Mouse (Mus musculus): ENCODE results near the gene Gm5475. TPM values are rescaled to one million over a fixed set of nuclear protein-coding genes. Genes with fewer than 3 reads are reported as not detected.

Gm5475 gene
- total and polyA plus RNA-seq, 3 experiments = not detected

- no peak for DNase-seq (ENCODE audit: extremely low read depth)
- Histone ChIP-seq H3K79me2 (replicated peaks; ENCODE audit: control insufficient read depth, extremely low read depth, insufficient read depth, poor library complexity, severe bottlenecking) (no peaks in the 10 kb centered on the region), H3K27me3 (replicated peaks) (no peaks in the 10 kb centered on the region), H3K9me3 (replicated peaks; ENCODE audit: low read length) (no peaks in the 10 kb centered on the region), H3K4me2 (ENCODE audit: insufficient read depth, low read depth, poor library complexity, severe bottlenecking) (no peak overlapping the region), H3K27ac (ENCODE audit: insufficient read depth, low read depth) (no peak overlapping the region), H3K4me3 (replicated peaks in 1 of 3; ENCODE audit: low read depth in 2 of 3, low read length in 2 of 3, poor library complexity in 1 of 3) (no peak overlapping the region), H3K9ac (ENCODE audit: insufficient read depth, low read depth) (no peak overlapping the region), H3K36me3 (replicated peaks in 1 of 2; ENCODE audit: control insufficient read depth in 1 of 2, insufficient read depth in 1 of 2, low read length in 1 of 2) (peaks cover 7 to 42% of the 10 kb centered on the region in 2 experiments), H3K4me1 (ENCODE audit: control insufficient read depth in 1 of 2, insufficient read depth in 2 of 2) (peaks cover 16 to 28% of the 10 kb centered on the region in 2 experiments)
- dilution Hi-C loops (cut with MboI; ENCODE audit: extremely low pct_ligation_motif_present, extremely low pct_unique_long_range_greater_than_20kb, low sequenced_read_pairs) (no loop called here), in situ Hi-C loops (cut with MboI; ENCODE audit: low pct_ligation_motif_present, low pct_unique_long_range_greater_than_20kb, low sequenced_read_pairs) (no loop called here)
- TF ChIP-seq USF1 (IDR thresholded peaks at IDR 0.05; ENCODE audit: low read depth, low read length) (no peak), TCF12 (IDR thresholded peaks at IDR 0.05; ENCODE audit: low read depth, low read length) (no peak), UBTF (IDR thresholded peaks at IDR 0.05; ENCODE audit: low read depth, low read length) (no peak), MXI1 (IDR thresholded peaks at IDR 0.05; ENCODE audit: low read depth, low read length) (no peak), CTCF (conservative IDR thresholded peaks at IDR 0.05 in 1 of 2, IDR thresholded peaks at IDR 0.05 in 1 of 2; ENCODE audit: low read depth in 2 of 2, low read length in 2 of 2) (no peak), USF2 (conservative IDR thresholded peaks at IDR 0.05; ENCODE audit: low read depth, low read length) (no peak), ELF1 (IDR thresholded peaks at IDR 0.05; ENCODE audit: low read depth, low read length) (no peak), HCFC1 (IDR thresholded peaks at IDR 0.05; ENCODE audit: low read depth, low read length) (no peak), MAX (IDR thresholded peaks at IDR 0.05; ENCODE audit: low read length) (no peak), SIN3A (IDR thresholded peaks at IDR 0.05; ENCODE audit: low read length) (no peak), ETS1 (conservative IDR thresholded peaks at IDR 0.05; ENCODE audit: low read depth, low read length) (no peak), EP300 (IDR thresholded peaks at IDR 0.05; ENCODE audit: low read length) (no peak)
Observed at GRCm38 (mm10) chr15:100391599-100391998, 30.3 kb upstream of the Gm5475 start.

DNA sequence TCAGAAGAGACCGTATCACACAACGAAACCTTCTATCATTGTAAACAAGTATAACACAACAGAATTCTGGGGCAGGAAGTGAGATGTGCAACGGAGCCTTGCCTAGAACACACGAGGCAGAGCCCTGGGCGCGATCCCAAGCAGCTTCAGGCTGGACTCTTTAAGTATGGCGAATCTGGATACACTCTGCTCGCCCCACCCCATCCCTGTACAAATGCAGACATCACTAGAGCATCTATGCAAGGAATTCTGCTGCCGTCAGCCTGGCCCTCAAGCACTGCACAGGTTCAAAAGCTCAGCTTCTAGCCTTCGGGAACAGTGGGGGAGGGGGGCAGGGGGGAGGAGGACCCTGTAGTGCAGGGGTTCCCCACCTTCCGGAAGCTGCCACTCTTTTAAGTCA is 28.9 kb upstream of the Gm5475 start:
- no peak overlapping the region for H3K4me3 ChIP-seq (replicated peaks in 1 of 3; ENCODE audit: low read depth in 2 of 3, low read length in 2 of 3, poor library complexity in 1 of 3)
- no peak overlapping the region for H3K4me2 ChIP-seq (ENCODE audit: insufficient read depth, low read depth, poor library complexity, severe bottlenecking)
- H3K36me3 ChIP-seq (replicated peaks in 1 of 2; ENCODE audit: control insufficient read depth in 1 of 2, insufficient read depth in 1 of 2, low read length in 1 of 2) = peaks cover 11 to 56% of the 10 kb centered on the region in 2 experiments
- H3K27ac ChIP-seq (ENCODE audit: insufficient read depth, low read depth) = no peak overlapping the region
- no peaks in the 10 kb centered on the region for H3K27me3 ChIP-seq (replicated peaks)
- TF ChIP-seq MAZ (IDR thresholded peaks at IDR 0.05; ENCODE audit: low read depth, low read length) (no peak), MXI1 (IDR thresholded peaks at IDR 0.05; ENCODE audit: low read depth, low read length) (no peak), RAD21 (IDR thresholded peaks at IDR 0.05; ENCODE audit: low read depth, low read length) (no peak), GABPA (IDR thresholded peaks at IDR 0.05; ENCODE audit: insufficient replicate concordance, low read depth, low read length) (no peak), SMC3 (IDR thresholded peaks at IDR 0.05; ENCODE audit: low read depth, low read length) (no peak), ZMIZ1 (IDR thresholded peaks at IDR 0.05; ENCODE audit: low read depth, low read length) (no peak)
- in situ Hi-C loops (cut with MboI; ENCODE audit: low pct_ligation_motif_present, low pct_unique_long_range_greater_than_20kb, low sequenced_read_pairs) (no loop called here), dilution Hi-C loops (cut with MboI; ENCODE audit: extremely low pct_ligation_motif_present, extremely low pct_unique_long_range_greater_than_20kb, low sequenced_read_pairs) (no loop called here)
- no peak for DNase-seq (ENCODE audit: extremely low read depth)
- H3K79me2 ChIP-seq (replicated peaks; ENCODE audit: control insufficient read depth, extremely low read depth, insufficient read depth, poor library complexity, severe bottlenecking) = no peaks in the 10 kb centered on the region
- no peaks in the 10 kb centered on the region for H3K9me3 ChIP-seq (replicated peaks; ENCODE audit: low read length)
- H3K9ac ChIP-seq (ENCODE audit: insufficient read depth, low read depth) = no peak overlapping the region
- peaks cover 14 to 21% of the 10 kb centered on the region in 2 experiments for H3K4me1 ChIP-seq (ENCODE audit: control insufficient read depth in 1 of 2, insufficient read depth in 2 of 2)
